Mouse (Mus musculus) cortical plate, adult 2 months (tissue): ENCODE results near the gene Psmd11.

Experiments used
- CTCF ChIP-seq: fragments of 200-500 bp; IDR thresholded peaks from 2 replicates; pipeline ENCODE4 v1.5.1; 2011; ENCODE audit warnings: mild to moderate bottlenecking, control low read depth, low read length; ENCODE audit not compliant: insufficient read depth; ENCODE audit errors: extremely low read depth
- POLR2A ChIP-seq: fragments of 200-500 bp; IDR thresholded peaks from 2 replicates; pipeline ENCODE4 v1.6.1; 2011; ENCODE audit warnings: mild to moderate bottlenecking, low read length, control low read depth; ENCODE audit not compliant: insufficient read depth; ENCODE audit errors: extremely low read depth

DNA sequence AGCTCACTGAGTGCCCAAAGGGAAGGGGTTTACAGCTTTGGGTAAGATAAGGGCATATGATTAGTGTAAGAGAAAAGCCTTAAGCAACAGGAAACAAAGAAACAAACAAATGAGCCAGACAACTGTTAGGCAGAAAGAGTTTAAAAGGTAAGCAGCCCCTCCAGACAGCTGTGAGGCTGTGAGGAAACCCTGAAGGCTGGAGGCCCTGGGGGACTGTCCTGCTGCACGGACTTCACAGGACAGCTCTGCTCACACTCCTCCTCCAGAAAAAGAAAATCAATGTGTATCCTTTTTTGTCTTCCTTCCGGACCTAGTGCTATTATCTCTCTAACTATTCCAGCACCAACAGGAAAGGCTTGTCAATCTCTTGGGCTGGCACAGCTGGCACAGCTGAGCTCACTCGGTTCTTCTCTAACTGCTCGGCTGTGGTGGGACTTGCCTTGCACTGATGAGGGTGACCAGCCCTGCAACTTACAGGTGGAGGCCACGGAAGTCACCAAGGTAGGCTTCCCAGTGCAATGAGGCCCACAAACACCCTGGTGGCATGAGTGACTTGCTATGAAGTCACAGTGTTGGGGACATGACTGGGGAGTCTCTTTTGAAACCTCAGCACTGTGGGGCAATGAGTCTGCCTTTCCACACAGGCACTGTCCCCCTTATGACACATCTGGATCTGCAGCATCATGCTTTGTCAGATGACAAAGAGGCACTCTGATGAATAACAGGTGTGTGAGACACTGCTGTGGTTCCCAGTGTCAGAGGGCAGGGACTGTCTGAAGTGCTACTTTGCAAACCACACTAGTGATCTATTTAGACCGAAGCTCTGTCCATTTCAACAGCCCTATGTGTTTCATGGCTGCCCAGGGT lies 76.3 kb downstream of the Psmd11 start:
- TF ChIP-seq CTCF (no peak), POLR2A (no peak)
